Mouse (Mus musculus) embryonic stem cell, embryonic (primary cell): Measurements from ENCODE around the gene Gm28038.

ENCODE experiments used
- CTCF ChIA-PET, 4 experiments: fragments of 300-600 bp in 2 of 4; fragments of 350-600 bp in 2 of 4; sonication (Branson Sonifier 250); formaldehyde crosslinking; loops; one replicate each; lab custom pipeline; 2022; ENCODE audit warnings: inconsistent platforms in 2 of 4; lab: Charles Lee
- POLR2A ChIA-PET, 4 experiments: fragments of 300-600 bp in 2 of 4; fragments of 350-600 bp in 2 of 4; sonication (Branson Sonifier 250); formaldehyde crosslinking; loops; one replicate each; lab custom pipeline; 2022; ENCODE audit warnings: antibody characterized with exemption in 4 of 4, inconsistent platforms in 1 of 4; lab: Charles Lee

The Gm28038 gene

GRCm38 (mm10) chr2:30280743-30281142 is at the start of gene Gm28038:
Gene Gm28038, plus strand, starts transcription at chr2:30281043.
- CTCF ChIA-PET = no interaction called here

GRCm38 (mm10) chr2:30235593-30235992 is 45.2 kb upstream of the Gm28038 start:
- POLR2A ChIA-PET = interaction anchor here in 2 of 4 experiments (0.9 to 8.2 kb wide), 10 partner anchors 9 to 75 kb away, joined by 3 to 66 read pairs (median 7); partner anchors contain the start of genes Kyat1 (in 2 of the 2), Endog (in 1 of the 2) and Phyhd1 (in 1 of the 2)
- CTCF ChIA-PET = no interaction called here

More at GRCm38 (mm10) chr2:30280743-30281142, at the start of gene Gm28038:
- POLR2A ChIA-PET = no interaction called here

- ChIA-PET CTCF (interaction anchor here in 3 of 4 experiments (0.6 to 2.2 kb wide), 6 partner anchors 17 to 75 kb away, joined by 3 to 5 read pairs (median 4); partner anchors contain the start of gene Spout1 (in 1 of the 3)), POLR2A (interaction anchor here (0.6 to 8.2 kb wide), 49 partner anchors 10 to 571 kb away, joined by 3 to 66 read pairs (median 4); partner anchors contain the start of genes Endog (in 2 of the 4), Kyat1 (in 2 of the 4), Phyhd1 (in 2 of the 4) and Spout1 (in 2 of the 4))
These were observed 44.2 kb upstream of the Gm28038 start for GRCm38 (mm10) chr2:30236426-30237198.

GRCm38 (mm10) chr2:30237199-30237880 is 43.5 kb upstream of the Gm28038 start, which contains the start of gene Lrrc8a:
Gene Lrrc8a, plus strand, starts transcription at chr2:30237715.
- ChIA-PET CTCF (interaction anchor here in 3 of 4 experiments (0.6 to 2.2 kb wide), 7 partner anchors 16 to 76 kb away, joined by 3 to 5 read pairs (median 4); partner anchors contain the start of gene Spout1 (in 1 of the 3)), POLR2A (interaction anchor here (0.6 to 8.2 kb wide), 48 partner anchors 14 to 1055 kb away, joined by 3 to 66 read pairs (median 4); partner anchors contain the start of genes Kyat1 (in 2 of the 4), Phyhd1 (in 2 of the 4), Dolk (in 1 of the 4) and Dolpp1 (in 1 of the 4))

GRCm38 (mm10) chr2:30237881-30238280 is 43.0 kb upstream of the Gm28038 start:
- ChIA-PET POLR2A (interaction anchor here (0.6 to 8.2 kb wide), 40 partner anchors 13 to 682 kb away, joined by 3 to 66 read pairs (median 4); partner anchors contain the start of genes Phyhd1 (in 3 of the 4), Kyat1 (in 2 of the 4), Dolk (in 1 of the 4) and Dolpp1 (in 1 of the 4)), CTCF (interaction anchor here in 2 of 4 experiments (0.8 to 2.2 kb wide), 7 partner anchors 16 to 76 kb away, joined by 3 to 5 read pairs (median 4); partner anchors contain the start of gene Spout1 (in 1 of the 2))

- POLR2A ChIA-PET = interaction anchor here in 3 of 4 experiments (0.6 to 8.2 kb wide), 14 partner anchors 12 to 153 kb away, joined by 3 to 66 read pairs (median 7); partner anchors contain the start of genes Kyat1 (in 2 of the 3), Phyhd1 (in 2 of the 3), Dolpp1 (in 1 of the 3) and Endog (in 1 of the 3)
- CTCF ChIA-PET = interaction anchor here in 1 of 4 experiments (0.6 to 1.1 kb wide), 2 partner anchors 23 to 235 kb away, joined by 3 to 4 read pairs; no protein-coding TSS in a partner anchor
These were observed 41.9 kb upstream of the Gm28038 start for GRCm38 (mm10) chr2:30238906-30239465.

- ChIA-PET CTCF (no interaction called here), POLR2A (interaction anchor here in 2 of 4 experiments (1.0 to 8.2 kb wide), 4 partner anchors 8 to 107 kb away, joined by 3 to 66 read pairs (median 22); no protein-coding TSS in a partner anchor)
These were observed 41.1 kb upstream of the Gm28038 start for GRCm38 (mm10) chr2:30239777-30240176.

- POLR2A ChIA-PET = interaction anchor here in 2 of 4 experiments (0.6 to 8.2 kb wide), 7 partner anchors 8 to 432 kb away, joined by 3 to 66 read pairs (median 4); partner anchors contain the start of gene Spout1 (in 1 of the 2)
- CTCF ChIA-PET = interaction anchor here in 1 of 4 experiments (1.0 kb wide), 1 partner anchor 101 kb away, joined by 3 read pairs; no protein-coding TSS in a partner anchor
These were observed 40.6 kb upstream of the Gm28038 start, which contains the start of gene Gm28035 for GRCm38 (mm10) chr2:30240267-30240666. Gene Gm28035, plus strand, starts transcription at chr2:30240567.

GRCm38 (mm10) chr2:30242509-30242908 is 38.3 kb upstream of the Gm28038 start:
- ChIA-PET CTCF (interaction anchor here in 2 of 4 experiments (1.0 to 1.6 kb wide), 4 partner anchors 24 to 199 kb away, joined by 3 to 5 read pairs (median 4); partner anchors contain the start of genes Kyat1 (in 1 of the 2) and Phyhd1 (in 1 of the 2)), POLR2A (interaction anchor here (0.5 to 8.2 kb wide), 27 partner anchors 9 to 153 kb away, joined by 3 to 66 read pairs (median 4); partner anchors contain the start of genes Endog (in 3 of the 4), Phyhd1 (in 3 of the 4), Kyat1 (in 1 of the 4) and Spout1 (in 1 of the 4))

- ChIA-PET POLR2A (interaction anchor here in 3 of 4 experiments (0.7 to 8.2 kb wide), 22 partner anchors 9 to 169 kb away, joined by 3 to 66 read pairs (median 5); partner anchors contain the start of genes Phyhd1 (in 2 of the 3), Endog (in 1 of the 3), Kyat1 (in 1 of the 3) and Spout1 (in 1 of the 3)), CTCF (interaction anchor here in 2 of 4 experiments (1.6 kb wide), 2 partner anchors 40 to 198 kb away, joined by 4 to 5 read pairs; no protein-coding TSS in a partner anchor)
These were observed 37.5 kb upstream of the Gm28038 start for GRCm38 (mm10) chr2:30243391-30243790.

- ChIA-PET CTCF (interaction anchor here in 2 of 4 experiments (1.1 to 1.6 kb wide), 2 partner anchors 27 to 42 kb away, joined by 4 read pairs; no protein-coding TSS in a partner anchor), POLR2A (interaction anchor here in 2 of 4 experiments (0.9 to 5.6 kb wide), 17 partner anchors 8 to 184 kb away, joined by 3 to 41 read pairs (median 4); partner anchors contain the start of genes Endog (in 2 of the 2), Kyat1 (in 1 of the 2), Miga2 (in 1 of the 2) and Phyhd1 (in 1 of the 2))
These were observed 36.2 kb upstream of the Gm28038 start for GRCm38 (mm10) chr2:30244595-30245178.

GRCm38 (mm10) chr2:30247036-30247435 is 33.8 kb upstream of the Gm28038 start:
- ChIA-PET CTCF (no interaction called here), POLR2A (interaction anchor here in 2 of 4 experiments (0.6 to 1.5 kb wide), 4 partner anchors 9 to 42 kb away, joined by 3 to 5 read pairs (median 4); partner anchors contain the start of gene Kyat1 (in 1 of the 2))

- POLR2A ChIA-PET = interaction anchor here in 2 of 4 experiments (0.6 to 1.5 kb wide), 8 partner anchors 7 to 505 kb away, joined by 3 to 5 read pairs (median 3); partner anchors contain the start of genes Endog (in 1 of the 2), Gm28035 (in 1 of the 2) and Kyat1 (in 1 of the 2)
- CTCF ChIA-PET = interaction anchor here in 2 of 4 experiments (0.6 to 1.3 kb wide), 2 partner anchors 44 to 629 kb away, joined by 4 read pairs; no protein-coding TSS in a partner anchor
These were observed 33.2 kb upstream of the Gm28038 start for GRCm38 (mm10) chr2:30247681-30248080.

GRCm38 (mm10) chr2:30249182-30249581 is 31.7 kb upstream of the Gm28038 start:
- ChIA-PET CTCF (no interaction called here), POLR2A (interaction anchor here in 1 of 4 experiments (1.1 to 7.0 kb wide), 2 partner anchors 15 to 39 kb away, joined by 3 to 85 read pairs; partner anchors contain the start of gene Phyhd1)
